Mouse (Mus musculus): ENCODE results near the gene Galnt16.

DNA sequence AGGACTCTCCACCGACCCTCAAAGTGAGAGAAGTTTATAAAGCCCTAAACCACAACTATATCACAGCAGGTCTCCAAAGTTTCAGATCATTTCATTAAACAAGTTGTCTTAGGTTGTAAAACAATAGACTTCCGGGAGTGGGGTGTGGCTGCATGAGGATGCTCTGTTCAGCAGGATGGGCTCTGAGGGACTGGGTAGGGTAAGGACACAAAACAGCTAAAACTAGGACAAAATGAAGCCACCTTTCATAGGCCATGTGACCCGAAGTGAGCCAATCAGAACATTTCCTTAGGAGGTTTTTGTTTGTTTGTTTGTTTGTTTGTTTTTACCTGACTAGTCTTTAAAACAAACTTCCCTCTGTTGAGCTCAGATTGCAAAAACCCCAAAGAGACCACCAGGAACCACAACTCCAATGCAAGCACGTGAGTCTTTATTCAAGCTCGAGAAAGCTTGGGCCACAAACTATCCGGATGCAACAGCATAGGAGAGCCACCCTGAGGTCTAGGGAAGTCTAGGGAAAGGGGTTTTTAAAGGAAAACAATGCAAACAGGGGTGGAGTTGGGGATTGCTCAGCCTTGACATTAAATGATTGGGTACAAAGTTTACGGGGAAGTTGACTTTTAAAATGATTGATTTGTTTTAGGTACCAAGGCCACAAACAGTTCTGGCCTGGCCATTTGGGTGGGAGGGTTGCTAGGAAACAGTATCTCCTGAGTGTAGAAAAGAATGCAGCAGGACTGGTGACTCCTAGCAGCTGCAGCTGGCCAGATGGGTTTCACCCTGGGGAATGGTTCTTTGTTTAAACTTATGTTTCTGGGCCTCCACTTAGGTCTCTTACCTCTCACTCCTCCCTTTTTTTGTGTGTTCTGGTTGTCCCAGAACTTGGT is 97.5 kb downstream of the Galnt16 start:
- no peak for TF ChIP-seq CTCF (IDR thresholded peaks at IDR 0.05; ENCODE audit: control insufficient read depth, insufficient read depth, insufficient replicate concordance, low read depth, low read length)
- TF ChIP-seq POLR2A (IDR thresholded peaks at IDR 0.05; ENCODE audit: control insufficient read depth, low read depth, low read length) = no peak
